Mouse (Mus musculus) small intestine, adult 2 months (tissue): ENCODE results near the gene Gdpgp1. TPM values are rescaled to one million over a fixed set of nuclear protein-coding genes. Genes with fewer than 3 reads are reported as not detected.

Source experiments
- H3K27ac ChIP-seq: fragments of 200-500 bp; 2 replicates; pipeline ENCODE4 v1.5.1; 2012; ENCODE audit warnings: low read depth, low read length, control low read depth, inconsistent platforms; ENCODE audit not compliant: insufficient read depth
- H3K27me3 ChIP-seq: fragments of 200-500 bp; 2 replicates; pipeline ENCODE4 v1.6.1; 2012; ENCODE audit warnings: mild to moderate bottlenecking, moderate library complexity, low read length, inconsistent platforms; ENCODE audit not compliant: control insufficient read depth, insufficient read depth
- H3K36me3 ChIP-seq: fragments of 200-500 bp; 2 replicates; pipeline ENCODE4 v1.6.1; 2012; ENCODE audit warnings: mild to moderate bottlenecking, low read length, control low read depth, inconsistent platforms; ENCODE audit not compliant: control insufficient read depth, insufficient read depth
- H3K4me1 ChIP-seq: fragments of 200-500 bp; 2 replicates; pipeline ENCODE4 v1.6.1; 2012; ENCODE audit warnings: low read length, inconsistent platforms, mixed read lengths; ENCODE audit not compliant: control insufficient read depth, insufficient read depth, insufficient read length
- H3K4me3 ChIP-seq: fragments of 200-500 bp; 2 replicates; pipeline ENCODE4 v1.5.1; 2012; ENCODE audit warnings: low read depth, mild to moderate bottlenecking, control low read depth, inconsistent platforms, low read length, moderate library complexity
- CTCF ChIP-seq: fragments of 200-500 bp; IDR thresholded peaks from 2 replicates; pipeline ENCODE4 v1.5.1; 2012; ENCODE audit warnings: low read depth, mild to moderate bottlenecking, control low read depth, inconsistent platforms, low read length, moderate library complexity, mixed read lengths; ENCODE audit not compliant: insufficient replicate concordance, insufficient read length; ENCODE audit errors: extremely low read depth
- POLR2A ChIP-seq: fragments of 200-500 bp; IDR thresholded peaks from 2 replicates; pipeline ENCODE4 v1.6.1; 2012; ENCODE audit warnings: low read depth, mild to moderate bottlenecking, control low read depth, inconsistent platforms, low read length, moderate library complexity
- WGBS: fragments of 180-500 bp; shearing (Covaris S2); methylation state at CpG from one replicate; pipeline ENCODE4 v1.1.7; 2018; 5-methylcytosine and 5-hydroxymethylcytosine counted together
- polyA plus RNA-seq: library from polyadenylated mRNA; depleted of rRNA; stranded (reverse); fragments of >200 nt; gene quantifications from 2 replicates; pipeline ENCODE4 v1.2.3, GENCODE M21; 2012

The Gdpgp1 gene
- polyA plus RNA-seq, 1 experiment = 3.2 TPM

GRCm38 (mm10) chr7:80199851-80200587 is 32.6 kb upstream of the Gdpgp1 start:
- 69% methylated on average over 11 of the region's 11 CpGs for WGBS
- H3K4me1 ChIP-seq = peaks cover 42% of the 10 kb centered on the region
- peak overlapping the region; percentile 7 for H3K4me3 ChIP-seq
- no peak for TF ChIP-seq POLR2A
- no peak for TF ChIP-seq CTCF
- no peak overlapping the region for H3K27ac ChIP-seq
- peaks cover 33% of the 10 kb centered on the region for H3K36me3 ChIP-seq
- no peaks in the 10 kb centered on the region for H3K27me3 ChIP-seq

- H3K27ac ChIP-seq = no peak overlapping the region
- peaks cover 43% of the 10 kb centered on the region for H3K4me1 ChIP-seq
- 84% methylated on average over 6 of the region's 6 CpGs for WGBS
- H3K36me3 ChIP-seq = peaks cover 33% of the 10 kb centered on the region
- H3K27me3 ChIP-seq = no peaks in the 10 kb centered on the region
- peak overlapping the region; percentile 7; the same call in 1 of the 2 replicates for H3K4me3 ChIP-seq
- TF ChIP-seq CTCF (no peak), POLR2A (no peak)
Measured at GRCm38 (mm10) chr7:80200588-80200945, 32.1 kb upstream of the Gdpgp1 start.

- Histone ChIP-seq H3K4me3 (peak overlapping the region; percentile 2; the same call in 1 of the 2 replicates), H3K36me3 (peaks cover 33% of the 10 kb centered on the region), H3K27ac (no peak overlapping the region), H3K4me1 (peaks cover 48% of the 10 kb centered on the region), H3K27me3 (no peaks in the 10 kb centered on the region)
- TF ChIP-seq POLR2A (no peak), CTCF (no peak)
- WGBS = 82% methylated on average over 5 of the region's 5 CpGs
Measured at GRCm38 (mm10) chr7:80200963-80201539, 31.6 kb upstream of the Gdpgp1 start.

- peaks cover 33% of the 10 kb centered on the region for H3K36me3 ChIP-seq
- H3K27me3 ChIP-seq = no peaks in the 10 kb centered on the region
- H3K4me1 ChIP-seq = peaks cover 57% of the 10 kb centered on the region
- no peak overlapping the region for H3K4me3 ChIP-seq
- no peak for TF ChIP-seq CTCF
- no peak for TF ChIP-seq POLR2A
- 83% methylated on average over 15 of the region's 15 CpGs for WGBS
- no peak overlapping the region for H3K27ac ChIP-seq
Measured at GRCm38 (mm10) chr7:80201888-80202540, 30.7 kb upstream of the Gdpgp1 start.

GRCm38 (mm10) chr7:80202961-80203360 is 29.7 kb upstream of the Gdpgp1 start:
- H3K4me3 ChIP-seq = no peak overlapping the region
- H3K27ac ChIP-seq = peak overlapping the region; percentile 5; the same call in 1 of the 2 replicates
- H3K27me3 ChIP-seq = no peaks in the 10 kb centered on the region
- peaks cover 59% of the 10 kb centered on the region for H3K4me1 ChIP-seq
- TF ChIP-seq CTCF (no peak), POLR2A (no peak)
- 80% methylated on average over 5 of the region's 5 CpGs for WGBS
- peaks cover 33% of the 10 kb centered on the region for H3K36me3 ChIP-seq

GRCm38 (mm10) chr7:80203638-80204096 is 29.0 kb upstream of the Gdpgp1 start:
- Histone ChIP-seq H3K36me3 (peaks cover 33% of the 10 kb centered on the region), H3K4me1 (peaks cover 65% of the 10 kb centered on the region), H3K27me3 (no peaks in the 10 kb centered on the region), H3K4me3 (no peak overlapping the region), H3K27ac (peak overlapping the region; percentile 45)
- 57% methylated on average over 12 of the region's 12 CpGs for WGBS
- TF ChIP-seq CTCF (no peak), POLR2A (no peak)

- TF ChIP-seq CTCF = no peak
- TF ChIP-seq POLR2A = no peak
- Histone ChIP-seq H3K27me3 (no peaks in the 10 kb centered on the region), H3K4me1 (peaks cover 72% of the 10 kb centered on the region), H3K27ac (peak overlapping the region; percentile 45), H3K4me3 (no peak overlapping the region), H3K36me3 (peaks cover 33% of the 10 kb centered on the region)
- 72% methylated on average over 4 of the region's 4 CpGs for WGBS
Measured at GRCm38 (mm10) chr7:80204362-80204761, 28.3 kb upstream of the Gdpgp1 start.
